Mouse (Mus musculus): ENCODE measurements around the gene Smad3. TPM values are rescaled to one million over a fixed set of nuclear protein-coding genes. Genes with fewer than 3 reads are reported as not detected.
A peak's percentile ranks its signal among the peaks of the same experiment; 100 is the strongest.

The Smad3 gene
- total and polyA plus RNA-seq, 2 experiments from 2014 or later, result 7.5 to 34.0 TPM

GRCm38 (mm10) chr9:63759973-63760722 is 2.4 kb upstream of the Smad3 start:
- no peaks in the 10 kb centered on the region for H3K27me3 ChIP-seq (ENCODE audit: insufficient read depth, low read length)
- TF ChIP-seq CTCF (IDR thresholded peaks at IDR 0.05; ENCODE audit: low read depth), result no peak
- 82% methylated on average over 7 of the region's 7 CpGs for WGBS
- DNase-seq (ENCODE audit: low spot score) (no peak), ATAC-seq (no peak)
- no peak overlapping the region for H3K4me3 ChIP-seq (ENCODE audit: low read length)
- H3K4me1 ChIP-seq (ENCODE audit: insufficient read depth, low read length), result peaks cover 22% of the 10 kb centered on the region; the same call in 1 of the 2 replicates
- H3K4me2 ChIP-seq (ENCODE audit: low read depth, low read length), result no peak overlapping the region
- no peak overlapping the region for H3K9ac ChIP-seq (replicated peaks; ENCODE audit: low read length)
- no peaks in the 10 kb centered on the region for H3K36me3 ChIP-seq (ENCODE audit: insufficient read depth, low read length)
- H3K27ac ChIP-seq, result no peak overlapping the region
- no peaks in the 10 kb centered on the region for H3K9me3 ChIP-seq (ENCODE audit: low read length)

GRCm38 (mm10) chr9:63758641-63759391 is 1.0 kb upstream of the Smad3 start:
- H3K27ac ChIP-seq, result peak overlapping the region; percentile 83; the same call in 1 of the 2 replicates
- 3% methylated on average over 23 of the region's 23 CpGs for WGBS
- TF ChIP-seq CTCF (IDR thresholded peaks at IDR 0.05; ENCODE audit: low read depth), result no peak
- ATAC-seq, result no peak
- H3K9ac ChIP-seq (replicated peaks; ENCODE audit: low read length), result peak overlapping the region; percentile 67; the same call in 1 of the 2 replicates
- no peaks in the 10 kb centered on the region for H3K27me3 ChIP-seq (ENCODE audit: insufficient read depth, low read length)
- peaks cover 29% of the 10 kb centered on the region for H3K4me1 ChIP-seq (ENCODE audit: insufficient read depth, low read length)
- H3K36me3 ChIP-seq (ENCODE audit: insufficient read depth, low read length), result no peaks in the 10 kb centered on the region
- no peaks in the 10 kb centered on the region for H3K9me3 ChIP-seq (ENCODE audit: low read length)
- peak overlapping the region; percentile 100 for H3K4me2 ChIP-seq (ENCODE audit: low read depth, low read length)
- DNase-seq (ENCODE audit: low spot score), result peak; percentile 22
- peak overlapping the region; percentile 63 for H3K4me3 ChIP-seq (ENCODE audit: low read length)

- no peaks in the 10 kb centered on the region for H3K9me3 ChIP-seq (ENCODE audit: low read length)
- H3K4me1 ChIP-seq (ENCODE audit: insufficient read depth, low read length), result peaks cover 29% of the 10 kb centered on the region
Observed at GRCm38 (mm10) chr9:63757462-63757772, 377 bp downstream of the Smad3 start.

GRCm38 (mm10) chr9:63756581-63757461 is 973 bp downstream of the Smad3 start:
- H3K9ac ChIP-seq (replicated peaks; ENCODE audit: low read length), result peak overlapping the region; percentile 67
- H3K4me1 ChIP-seq (ENCODE audit: insufficient read depth, low read length), result peaks cover 29% of the 10 kb centered on the region
- no peaks in the 10 kb centered on the region for H3K36me3 ChIP-seq (ENCODE audit: insufficient read depth, low read length)
- peak overlapping the region; percentile 63 for H3K4me3 ChIP-seq (ENCODE audit: low read length)
- ATAC-seq (no peak; the same call in 1 of the 2 replicates), DNase-seq (ENCODE audit: low spot score) (peak; percentile 39)
- H3K4me2 ChIP-seq (ENCODE audit: low read depth, low read length), result peak overlapping the region; percentile 100
- no peaks in the 10 kb centered on the region for H3K9me3 ChIP-seq (ENCODE audit: low read length)
- no peak for TF ChIP-seq CTCF (IDR thresholded peaks at IDR 0.05; ENCODE audit: low read depth)
- no peaks in the 10 kb centered on the region for H3K27me3 ChIP-seq (ENCODE audit: insufficient read depth, low read length)
- H3K27ac ChIP-seq, result peak overlapping the region; percentile 83
- WGBS, result under 1% methylated on average over 46 of the region's 47 CpGs

More at GRCm38 (mm10) chr9:63757462-63757772, 377 bp downstream of the Smad3 start:
- no peak for DNase-seq (ENCODE audit: low spot score)
- no peak for TF ChIP-seq CTCF (IDR thresholded peaks at IDR 0.05; ENCODE audit: low read depth)
- H3K4me3 ChIP-seq (ENCODE audit: low read length), result peak overlapping the region; percentile 63
- no peaks in the 10 kb centered on the region for H3K36me3 ChIP-seq (ENCODE audit: insufficient read depth, low read length)
- ATAC-seq, result no peak
- WGBS, result under 1% methylated on average over 20 of the region's 26 CpGs
- H3K4me2 ChIP-seq (ENCODE audit: low read depth, low read length), result peak overlapping the region; percentile 100
- H3K27ac ChIP-seq, result peak overlapping the region; percentile 83
- H3K27me3 ChIP-seq (ENCODE audit: insufficient read depth, low read length), result no peaks in the 10 kb centered on the region
- peak overlapping the region; percentile 67 for H3K9ac ChIP-seq (replicated peaks; ENCODE audit: low read length)

- H3K36me3 ChIP-seq (ENCODE audit: insufficient read depth, low read length), result no peaks in the 10 kb centered on the region
- H3K4me1 ChIP-seq (ENCODE audit: insufficient read depth, low read length), result peaks cover 29% of the 10 kb centered on the region
- DNase-seq (ENCODE audit: low spot score), result no peak
- no peaks in the 10 kb centered on the region for H3K27me3 ChIP-seq (ENCODE audit: insufficient read depth, low read length)
- WGBS, result 14% methylated on average over 15 of the region's 15 CpGs
- peak overlapping the region; percentile 100 for H3K4me2 ChIP-seq (ENCODE audit: low read depth, low read length)
- H3K27ac ChIP-seq, result peak overlapping the region; percentile 83; the same call in 1 of the 2 replicates
- no peak overlapping the region; the same call in 1 of the 2 replicates for H3K9ac ChIP-seq (replicated peaks; ENCODE audit: low read length)
- peak overlapping the region; percentile 63 for H3K4me3 ChIP-seq (ENCODE audit: low read length)
- no peaks in the 10 kb centered on the region for H3K9me3 ChIP-seq (ENCODE audit: low read length)
- no peak for ATAC-seq
- TF ChIP-seq CTCF (IDR thresholded peaks at IDR 0.05; ENCODE audit: low read depth), result no peak
Observed at GRCm38 (mm10) chr9:63755671-63756543, 1.9 kb downstream of the Smad3 start.
